Mouse (Mus musculus): ENCODE measurements around the gene Nisch.

DNA sequence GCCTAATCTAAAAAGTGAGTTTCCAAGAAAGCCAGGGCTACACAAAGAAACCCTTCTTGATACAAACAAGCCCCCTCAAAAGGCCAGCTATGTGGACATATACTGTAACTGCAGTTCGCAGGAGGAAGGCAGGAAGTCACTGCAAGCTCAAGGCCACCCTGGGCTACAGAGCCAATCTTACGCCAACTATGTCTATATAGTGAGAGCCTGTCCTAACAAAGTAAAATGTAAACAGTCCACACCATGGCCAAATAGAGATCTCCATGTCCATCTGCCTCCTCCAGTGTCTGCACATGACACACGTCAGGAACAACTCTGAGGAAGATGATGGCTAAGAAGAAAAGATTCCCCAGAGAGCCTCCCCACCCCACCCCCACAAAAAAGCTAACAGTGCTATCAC lies 16.7 kb downstream of the Nisch start:
- TF ChIP-seq CTCF (IDR thresholded peaks at IDR 0.05; ENCODE audit: low read depth, low read length), result no peak
- TF ChIP-seq POLR2A (IDR thresholded peaks at IDR 0.05; ENCODE audit: extremely low read depth, insufficient read depth, low read length), result no peak

Data from liver, adult 2 months (tissue).